Mouse (Mus musculus): ENCODE measurements around the gene Spryd7. TPM values are rescaled to one million over a fixed set of nuclear protein-coding genes. Genes with fewer than 3 reads are reported as not detected.

The Spryd7 gene
- 18.0 and 22.7 TPM in 2 replicates for polyA plus RNA-seq (2012; rRNA removed)

GRCm38 (mm10) chr14:61556289-61557147 lies at the start of gene Spryd7:
Gene Spryd7 (minus strand): TSS chr14:61556886.

DNA sequence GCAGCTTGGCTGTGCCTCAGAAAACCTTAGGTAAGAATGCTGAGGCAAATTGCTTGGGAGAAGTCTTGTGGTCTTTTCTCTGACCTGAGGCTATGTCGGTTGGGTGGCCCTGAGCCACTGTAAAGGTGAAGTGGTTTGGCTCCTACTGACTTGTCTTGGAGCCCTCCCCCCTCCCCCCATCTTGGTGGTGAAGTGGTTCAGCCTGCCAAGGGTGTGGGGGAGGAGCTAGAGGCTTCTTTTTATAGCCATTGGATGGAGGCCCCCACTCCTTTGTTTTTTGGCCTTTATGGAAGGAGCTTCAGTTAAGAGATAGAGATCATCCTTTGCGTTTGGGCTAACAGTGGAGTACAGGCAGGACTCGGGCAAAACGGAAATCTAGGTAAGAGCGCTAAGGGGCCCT lies 41.3 kb upstream of the Spryd7 start, which contains the start of gene Trim13:
Gene Trim13 (plus strand): TSS at position 280 of the 400 bp plus-strand sequence.

Other genes with a start within 250 kb of the Spryd7 start
- gene Arl11, start 247.1 kb downstream of the Spryd7 start, polyA plus RNA-seq (2012; rRNA removed), result 1.2 and 1.8 TPM in 2 replicates
- 2.3 and 2.4 TPM in 2 replicates for gene Ebpl, start 196.4 kb downstream of the Spryd7 start, polyA plus RNA-seq (2012; rRNA removed)
- gene Kpna3, start 117.0 kb downstream of the Spryd7 start, polyA plus RNA-seq (2012; rRNA removed), result 2.3 and 3.2 TPM in 2 replicates
- 0.58 and 0.68 TPM in 2 replicates for gene Trim13, start 41.4 kb upstream of the Spryd7 start, polyA plus RNA-seq (2012; rRNA removed)
- not detected in 2 replicates for gene Kcnrg, start 50.6 kb upstream of the Spryd7 start, polyA plus RNA-seq (2012; rRNA removed)